Mouse (Mus musculus) testis, adult 2 months (tissue): Measurements from ENCODE around the gene Trim50.

Experiments used
- CTCF ChIP-seq: fragments of 200-500 bp; IDR thresholded peaks from 2 replicates; pipeline ENCODE4 v1.5.1; 2012; ENCODE audit warnings: low read depth, mild to moderate bottlenecking, inconsistent platforms, low read length, moderate library complexity; ENCODE audit not compliant: control insufficient read depth, insufficient read depth, insufficient replicate concordance
- POLR2A ChIP-seq: fragments of 200-500 bp; IDR thresholded peaks from 2 replicates; pipeline ENCODE4 v1.6.1; 2012; ENCODE audit warnings: low read depth, mild to moderate bottlenecking, inconsistent platforms, low read length, moderate library complexity; ENCODE audit not compliant: control insufficient read depth

DNA sequence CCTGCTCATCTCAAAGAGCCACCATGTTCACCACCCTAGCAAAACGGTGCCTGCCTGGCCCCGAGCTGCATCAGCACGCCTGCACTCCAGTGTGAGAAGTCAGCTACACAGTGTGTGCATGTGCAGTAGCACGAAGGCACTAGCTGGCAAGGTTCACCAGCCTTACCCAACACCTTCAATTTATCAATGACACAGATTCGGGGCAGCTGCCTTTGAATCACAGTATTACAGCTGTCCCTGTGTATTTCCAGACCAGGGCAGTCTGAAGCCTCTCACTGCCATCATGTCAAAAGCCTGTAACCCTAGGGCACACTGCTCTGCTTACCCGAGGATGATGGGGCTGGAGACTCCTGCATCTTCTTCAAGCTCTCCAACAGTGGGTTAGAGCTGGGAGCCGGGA lies 29.7 kb downstream of the Trim50 start:
- TF ChIP-seq POLR2A, result no peak
- no peak for TF ChIP-seq CTCF
